Mouse (Mus musculus) midbrain, embryonic 11.5 days (tissue): ENCODE results near the gene Ciart. TPM values are rescaled to one million over a fixed set of nuclear protein-coding genes. Genes with fewer than 3 reads are reported as not detected.
"Not testable (repeated sequence)": the region's sequence is repeated elsewhere in the genome, so short reads cannot be mapped to it uniquely, and the experiment has no call there.

Experiments used
- ATAC-seq: fragments of 200-750 bp; cut with Nextera tagmentation; 2 replicates; pipeline ENCODE4 v1.8.0; 2017; ENCODE audit warnings: moderate TSS enrichment, moderate library complexity; ENCODE audit not compliant: low FRiP score
- DNase-seq: peaks from one replicate; pipeline ENCODE4 v3.0.0; 2015; ENCODE audit warnings: low spot score; ENCODE audit errors: missing footprints
- H3K27ac ChIP-seq: fragments of 300-500 bp; sonication (generic); 2 replicates; pipeline ENCODE4 v1.5.1; 2014; ENCODE audit warnings: low read depth, low read length
- H3K27me3 ChIP-seq: fragments of 300-500 bp; sonication (generic); 2 replicates; pipeline ENCODE4 v1.6.1; 2014; ENCODE audit warnings: mild to moderate bottlenecking, low read length, moderate library complexity, mixed read lengths; ENCODE audit not compliant: control insufficient read depth, insufficient read depth
- H3K36me3 ChIP-seq: fragments of 300-500 bp; sonication (generic); 2 replicates; pipeline ENCODE4 v1.6.1; 2014; ENCODE audit warnings: mild to moderate bottlenecking, low read length, moderate library complexity, mixed read lengths; ENCODE audit not compliant: control insufficient read depth, insufficient read depth
- H3K4me1 ChIP-seq: fragments of 300-500 bp; sonication (generic); 2 replicates; pipeline ENCODE4 v1.6.1; 2014; ENCODE audit warnings: low read length; ENCODE audit not compliant: control insufficient read depth, insufficient read depth
- H3K4me2 ChIP-seq: fragments of 300-500 bp; sonication (generic); 2 replicates; pipeline ENCODE4 v1.6.1; 2014; ENCODE audit warnings: mild to moderate bottlenecking, moderate library complexity
- H3K4me3 ChIP-seq: fragments of 300-500 bp; sonication (generic); 2 replicates; pipeline ENCODE4 v1.5.1; 2014; ENCODE audit warnings: low read depth, low read length
- H3K9ac ChIP-seq: fragments of 300-500 bp; sonication (generic); 2 replicates; pipeline ENCODE4 v1.6.1; 2014; ENCODE audit warnings: low read length
- H3K9me3 ChIP-seq: fragments of 300-500 bp; sonication (generic); 2 replicates; pipeline ENCODE4 v1.6.1; 2016; ENCODE audit warnings: low read length; ENCODE audit not compliant: control insufficient read depth
- WGBS: fragments of 180-500 bp; shearing (Covaris S2); extraction: QIAGEN DNeasy Blood & Tissue Kit; methylation state at CpG from one replicate; pipeline ENCODE4 v1.1.7; 2014; 5-methylcytosine and 5-hydroxymethylcytosine counted together
- polyA plus RNA-seq: library from polyadenylated mRNA; unstranded; fragments of >200 nt; fragmentation: Nextera tagmentation; extraction: Ambion mirVana; gene quantifications from 2 replicates; pipeline ENCODE4 v1.2.1, GENCODE M21; 2014

Ciart gene
- polyA plus RNA-seq, 1 experiment from 2014 or later = 4.6 TPM

- H3K36me3 ChIP-seq = 0 out of 2 replicates have a peak, but pooled peaks cover 7% of the 10 kb centered on the region
- no peak for ATAC-seq
- no peaks in the 10 kb centered on the region; the same call in 1 of the 2 replicates for H3K9me3 ChIP-seq
- no peak overlapping the region for H3K9ac ChIP-seq
- H3K4me3 ChIP-seq = no peak overlapping the region
- no peaks in the 10 kb centered on the region for H3K27me3 ChIP-seq
- no peak for DNase-seq
- no peaks in the 10 kb centered on the region for H3K4me1 ChIP-seq
- WGBS = 74% methylated on average over 10 of the region's 10 CpGs
- H3K4me2 ChIP-seq = no peak overlapping the region
- H3K27ac ChIP-seq = no peak overlapping the region
These were observed 20.8 kb downstream of the Ciart start for GRCm38 (mm10) chr3:95861216-95861615.

- Histone ChIP-seq H3K27me3 (no peaks in the 10 kb centered on the region), H3K27ac (no peak overlapping the region), H3K4me3 (no peak overlapping the region), H3K4me1 (no peaks in the 10 kb centered on the region), H3K4me2 (no peak overlapping the region), H3K36me3 (0 out of 2 replicates have a peak, but pooled peaks cover 7% of the 10 kb centered on the region), H3K9me3 (no peaks in the 10 kb centered on the region; the same call in 1 of the 2 replicates), H3K9ac (no peak overlapping the region)
- 88% methylated on average over 3 of the region's 3 CpGs for WGBS
- DNase-seq (no peak), ATAC-seq (no peak)
These were observed 21.7 kb downstream of the Ciart start for GRCm38 (mm10) chr3:95860323-95860722.

- not testable (repeated sequence) for H3K4me1 ChIP-seq
These were observed 23.8 kb downstream of the Ciart start for GRCm38 (mm10) chr3:95858278-95858677.

GRCm38 (mm10) chr3:95857050-95857449 lies 25.0 kb downstream of the Ciart start:
- H3K9ac ChIP-seq, H3K36me3 ChIP-seq, H3K4me2 ChIP-seq, DNase-seq, H3K27me3 ChIP-seq, H3K4me3 ChIP-seq, H3K9me3 ChIP-seq, ATAC-seq, H3K4me1 ChIP-seq, H3K27ac ChIP-seq: not testable (repeated sequence)
- 100% methylated on average over 1 of the region's 1 CpGs for WGBS

More at GRCm38 (mm10) chr3:95858278-95858677, 23.8 kb downstream of the Ciart start:
- not testable (repeated sequence) for H3K4me2 ChIP-seq, H3K9ac ChIP-seq, H3K9me3 ChIP-seq, DNase-seq, H3K36me3 ChIP-seq, H3K4me3 ChIP-seq, H3K27ac ChIP-seq, H3K27me3 ChIP-seq, ATAC-seq
- 93% methylated on average over 3 of the region's 3 CpGs for WGBS

- Histone ChIP-seq H3K9ac (peak overlapping the region; percentile 89), H3K27ac (peak overlapping the region; percentile 61; the same call in 1 of the 2 replicates), H3K4me3 (peak overlapping the region; percentile 90), H3K36me3 (peaks cover 10% of the 10 kb centered on the region), H3K27me3 (no peaks in the 10 kb centered on the region), H3K9me3 (no peaks in the 10 kb centered on the region), H3K4me1 (peaks cover 6% of the 10 kb centered on the region; the same call in 1 of the 2 replicates), H3K4me2 (peak overlapping the region; percentile 70)
- DNase-seq = peak; percentile 91
- WGBS = 28% methylated on average over 7 of the region's 7 CpGs
- ATAC-seq = peak; percentile 33; the same call in 1 of the 2 replicates
These were observed 25.9 kb downstream of the Ciart start for GRCm38 (mm10) chr3:95856115-95856514.

GRCm38 (mm10) chr3:95855502-95856089 lies 26.5 kb downstream of the Ciart start, which contains the start of gene Prpf3:
Gene Prpf3 (minus strand): TSS chr3:95855885.
- under 1% methylated on average over 56 of the region's 56 CpGs for WGBS
- Histone ChIP-seq H3K36me3 (peaks cover 13% of the 10 kb centered on the region), H3K4me2 (peak within 1 kb of the TSS; percentile 70), H3K4me3 (peak within 1 kb of the TSS; percentile 90), H3K9ac (peak within 1 kb of the TSS; percentile 89), H3K27ac (peak within 1 kb of the TSS; percentile 61; the same call in 1 of the 2 replicates), H3K9me3 (no peaks in the 10 kb centered on the region), H3K4me1 (peaks cover 6% of the 10 kb centered on the region; the same call in 1 of the 2 replicates), H3K27me3 (no peaks in the 10 kb centered on the region)
- DNase-seq = peak; percentile 99
- peak; percentile 99 for ATAC-seq

- Histone ChIP-seq H3K9me3 (no peaks in the 10 kb centered on the region), H3K4me3 (no peak overlapping the region), H3K4me2 (no peak overlapping the region), H3K36me3 (peaks cover 29% of the 10 kb centered on the region), H3K4me1 (peaks cover 6% of the 10 kb centered on the region; the same call in 1 of the 2 replicates), H3K9ac (no peak overlapping the region), H3K27ac (no peak overlapping the region), H3K27me3 (no peaks in the 10 kb centered on the region)
- WGBS = 97% methylated on average over 8 of the region's 8 CpGs
- DNase-seq = no peak
- ATAC-seq = no peak
These were observed 30.7 kb downstream of the Ciart start for GRCm38 (mm10) chr3:95851317-95851716.

- WGBS = 86% methylated on average over 4 of the region's 4 CpGs
- Histone ChIP-seq H3K9ac (no peak overlapping the region), H3K27ac (no peak overlapping the region), H3K4me3 (no peak overlapping the region), H3K4me1 (peaks cover 6% of the 10 kb centered on the region; the same call in 1 of the 2 replicates), H3K9me3 (no peaks in the 10 kb centered on the region), H3K27me3 (no peaks in the 10 kb centered on the region), H3K36me3 (peaks cover 34% of the 10 kb centered on the region), H3K4me2 (no peak overlapping the region)
- ATAC-seq (no peak), DNase-seq (no peak)
These were observed 31.4 kb downstream of the Ciart start for GRCm38 (mm10) chr3:95850611-95851010.

- no peaks in the 10 kb centered on the region for H3K27me3 ChIP-seq
- no peak overlapping the region for H3K4me3 ChIP-seq
- H3K4me1 ChIP-seq = no peaks in the 10 kb centered on the region
- H3K9me3 ChIP-seq = no peaks in the 10 kb centered on the region
- no peak for DNase-seq
- no peak overlapping the region for H3K4me2 ChIP-seq
- H3K27ac ChIP-seq = no peak overlapping the region
- WGBS = 93% methylated on average over 3 of the region's 3 CpGs
- no peak for ATAC-seq
- H3K9ac ChIP-seq = no peak overlapping the region
- H3K36me3 ChIP-seq = peaks cover 30% of the 10 kb centered on the region
These were observed 39.4 kb downstream of the Ciart start for GRCm38 (mm10) chr3:95842503-95843214.
